Mouse (Mus musculus): Measurements from ENCODE around the gene Tmbim6. TPM values are rescaled to one million over a fixed set of nuclear protein-coding genes. Genes with fewer than 3 reads are reported as not detected.
"Not testable (repeated sequence)": the region's sequence is repeated elsewhere in the genome, so short reads cannot be mapped to it uniquely, and the experiment has no call there.

Tmbim6 gene
- polyA plus RNA-seq, 1 experiment from 2014 or later: 239 TPM

DNA sequence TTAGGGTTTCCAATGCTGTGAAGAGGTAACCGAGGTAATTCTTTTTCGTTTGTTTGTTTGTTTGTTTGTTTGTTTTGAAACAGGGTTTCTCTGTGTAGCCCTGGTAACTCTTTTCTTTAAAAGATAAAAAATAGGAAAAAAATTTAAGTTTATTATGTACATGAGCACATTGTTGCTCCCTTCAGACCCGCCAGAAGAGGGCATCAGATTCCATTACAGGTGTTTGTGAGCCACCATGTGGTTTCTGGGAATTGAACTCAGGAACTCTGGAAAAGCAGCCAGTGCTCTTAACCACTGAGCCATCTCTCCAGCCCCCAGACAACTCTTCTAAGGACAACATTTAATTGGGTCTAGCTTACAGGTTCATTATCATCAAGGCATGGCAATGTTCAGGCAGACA, 6.6 kb upstream of the Tmbim6 start:
- ATAC-seq (ENCODE audit: insufficient number of reproducible peaks, insufficient read depth, low FRiP score, low read depth); H3K27ac ChIP-seq (replicated peaks in 1 of 2; ENCODE audit: control insufficient read depth in 1 of 2, insufficient read depth in 1 of 2, low read depth in 2 of 2, low read length in 2 of 2); H3K9me3 ChIP-seq (ENCODE audit: control insufficient read depth, low read length); H3K27me3 ChIP-seq (ENCODE audit: control insufficient read depth, insufficient read depth, low read length); H3K36me3 ChIP-seq (ENCODE audit: control insufficient read depth, insufficient read depth, low read length); H3K9ac ChIP-seq (ENCODE audit: low read length); H3K4me3 ChIP-seq (ENCODE audit: control insufficient read depth in 1 of 2, insufficient read depth in 1 of 2, low read depth in 1 of 2, low read length in 2 of 2); H3K4me2 ChIP-seq (ENCODE audit: low read length); H3K4me1 ChIP-seq (ENCODE audit: control insufficient read depth in 2 of 2, insufficient read depth in 2 of 2, low read length in 2 of 2): not testable (repeated sequence)
- 68% methylated on average over 3 of the region's 3 CpGs for WGBS

- Histone ChIP-seq H3K9me3 (ENCODE audit: control insufficient read depth, low read length) (no peaks in the 10 kb centered on the region), H3K4me3 (ENCODE audit: control insufficient read depth in 1 of 2, insufficient read depth in 1 of 2, low read depth in 1 of 2, low read length in 2 of 2) (no peak overlapping the region), H3K4me2 (ENCODE audit: low read length) (no peak overlapping the region), H3K36me3 (ENCODE audit: control insufficient read depth, insufficient read depth, low read length) (no peaks in the 10 kb centered on the region), H3K4me1 (ENCODE audit: control insufficient read depth in 2 of 2, insufficient read depth in 2 of 2, low read length in 2 of 2) (peaks cover 2 to 5% of the 10 kb centered on the region in 2 experiments; a peak in 2 of 4 replicates), H3K27ac (replicated peaks in 1 of 2; ENCODE audit: control insufficient read depth in 1 of 2, insufficient read depth in 1 of 2, low read depth in 2 of 2, low read length in 2 of 2) (no peak overlapping the region), H3K9ac (ENCODE audit: low read length) (no peak overlapping the region), H3K27me3 (ENCODE audit: control insufficient read depth, insufficient read depth, low read length) (no peaks in the 10 kb centered on the region)
- 72% methylated on average over 3 of the region's 3 CpGs for whole genome bisulfite sequencing
- ATAC-seq (ENCODE audit: insufficient number of reproducible peaks, insufficient read depth, low FRiP score, low read depth): no peak
These were observed 5.9 kb upstream of the Tmbim6 start for GRCm38 (mm10) chr15:99386796-99387195.

- WGBS: 69% methylated on average over 4 of the region's 4 CpGs
- H3K4me3 ChIP-seq (ENCODE audit: control insufficient read depth in 1 of 2, insufficient read depth in 1 of 2, low read depth in 1 of 2, low read length in 2 of 2): no peak overlapping the region
- H3K36me3 ChIP-seq (ENCODE audit: control insufficient read depth, insufficient read depth, low read length): no peaks in the 10 kb centered on the region
- no peaks in the 10 kb centered on the region for H3K27me3 ChIP-seq (ENCODE audit: control insufficient read depth, insufficient read depth, low read length)
- H3K27ac ChIP-seq (replicated peaks in 1 of 2; ENCODE audit: control insufficient read depth in 1 of 2, insufficient read depth in 1 of 2, low read depth in 2 of 2, low read length in 2 of 2): no peak overlapping the region
- H3K9ac ChIP-seq (ENCODE audit: low read length): no peak overlapping the region
- no peak overlapping the region for H3K4me2 ChIP-seq (ENCODE audit: low read length)
- peaks cover 5 to 10% of the 10 kb centered on the region in 2 experiments; a peak in 3 of 4 replicates for H3K4me1 ChIP-seq (ENCODE audit: control insufficient read depth in 2 of 2, insufficient read depth in 2 of 2, low read length in 2 of 2)
- H3K9me3 ChIP-seq (ENCODE audit: control insufficient read depth, low read length): no peaks in the 10 kb centered on the region
- no peak for ATAC-seq (ENCODE audit: insufficient number of reproducible peaks, insufficient read depth, low FRiP score, low read depth)
These were observed 4.7 kb upstream of the Tmbim6 start for GRCm38 (mm10) chr15:99387976-99388375.

GRCm38 (mm10) chr15:99390472-99391401, 1.9 kb upstream of the Tmbim6 start:
- Histone ChIP-seq H3K27me3 (ENCODE audit: control insufficient read depth, insufficient read depth, low read length) (no peaks in the 10 kb centered on the region), H3K4me2 (ENCODE audit: low read length) (no peak overlapping the region), H3K4me3 (ENCODE audit: control insufficient read depth in 1 of 2, insufficient read depth in 1 of 2, low read depth in 1 of 2, low read length in 2 of 2) (no peak overlapping the region), H3K4me1 (ENCODE audit: control insufficient read depth in 2 of 2, insufficient read depth in 2 of 2, low read length in 2 of 2) (peaks cover 7 to 29% of the 10 kb centered on the region in 2 experiments), H3K36me3 (ENCODE audit: control insufficient read depth, insufficient read depth, low read length) (no peaks in the 10 kb centered on the region), H3K9ac (ENCODE audit: low read length) (no peak overlapping the region), H3K27ac (replicated peaks in 1 of 2; ENCODE audit: control insufficient read depth in 1 of 2, insufficient read depth in 1 of 2, low read depth in 2 of 2, low read length in 2 of 2) (0 out of 4 replicates have a peak overlapping the region, but pooled peaks of 1 of the 2 experiments have one; percentile 28), H3K9me3 (ENCODE audit: control insufficient read depth, low read length) (no peaks in the 10 kb centered on the region)
- WGBS: 42% methylated on average over 7 of the region's 7 CpGs
- no peak for ATAC-seq (ENCODE audit: insufficient number of reproducible peaks, insufficient read depth, low FRiP score, low read depth)

- Histone ChIP-seq H3K9me3 (ENCODE audit: control insufficient read depth, low read length) (no peaks in the 10 kb centered on the region), H3K4me1 (ENCODE audit: control insufficient read depth in 2 of 2, insufficient read depth in 2 of 2, low read length in 2 of 2) (peaks cover 11 to 42% of the 10 kb centered on the region in 2 experiments), H3K9ac (ENCODE audit: low read length) (peak overlapping the region; percentile 56), H3K36me3 (ENCODE audit: control insufficient read depth, insufficient read depth, low read length) (no peaks in the 10 kb centered on the region), H3K27me3 (ENCODE audit: control insufficient read depth, insufficient read depth, low read length) (no peaks in the 10 kb centered on the region), H3K4me3 (ENCODE audit: control insufficient read depth in 1 of 2, insufficient read depth in 1 of 2, low read depth in 1 of 2, low read length in 2 of 2) (peak overlapping the region in 1 of 2 experiments; percentile 96; a peak in 2 of 4 replicates), H3K27ac (replicated peaks in 1 of 2; ENCODE audit: control insufficient read depth in 1 of 2, insufficient read depth in 1 of 2, low read depth in 2 of 2, low read length in 2 of 2) (peak overlapping the region; percentile 21 to 57; a peak in 3 of 4 replicates), H3K4me2 (ENCODE audit: low read length) (peak overlapping the region; percentile 66)
- 79% methylated on average over 6 of the region's 6 CpGs for WGBS
- ATAC-seq (ENCODE audit: insufficient number of reproducible peaks, insufficient read depth, low FRiP score, low read depth): no peak
These were observed 707 bp upstream of the Tmbim6 start for GRCm38 (mm10) chr15:99391975-99392374.

DNA sequence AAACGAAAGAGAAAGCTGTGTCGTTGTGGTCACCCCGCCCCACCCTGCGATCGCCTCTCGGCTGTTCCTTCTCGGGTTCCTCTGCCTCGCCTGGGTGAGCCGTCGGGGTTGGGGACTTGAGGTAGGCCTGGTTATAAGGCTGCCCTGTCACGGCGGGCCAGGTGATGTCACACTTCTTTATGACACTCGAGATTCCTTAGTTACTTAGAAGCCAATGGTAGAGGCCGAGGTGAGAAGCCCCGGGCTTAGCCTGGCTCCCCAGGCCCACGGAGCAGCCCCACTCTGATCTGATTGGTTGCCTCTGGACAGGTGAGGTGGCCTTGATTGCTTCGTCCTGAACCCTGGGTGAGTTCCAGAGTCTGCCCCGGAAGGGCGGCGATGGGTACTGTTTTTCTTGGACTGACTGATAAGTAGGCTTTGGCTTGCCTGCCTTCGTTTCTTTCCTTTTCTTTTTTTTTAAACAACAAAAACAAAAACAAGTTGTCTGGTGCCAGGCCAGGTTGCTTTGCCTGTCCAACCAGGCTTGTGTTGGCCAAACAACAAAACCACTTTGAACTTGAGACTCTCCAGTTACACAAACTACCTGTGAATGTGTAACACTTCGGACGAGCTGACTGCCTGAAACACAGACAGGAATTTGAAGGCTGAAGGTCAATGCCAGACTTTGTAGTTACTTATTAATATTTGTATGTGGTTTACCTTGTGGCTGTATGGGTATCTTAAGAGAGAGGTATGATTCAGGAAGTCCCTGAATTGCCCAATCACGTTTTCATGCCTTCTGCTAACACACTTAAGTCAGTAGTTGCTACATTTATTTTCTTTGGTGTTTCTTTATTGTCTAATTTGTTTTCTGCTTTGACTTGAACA, 937 bp downstream of the Tmbim6 start:
- no peaks in the 10 kb centered on the region for H3K9me3 ChIP-seq (ENCODE audit: control insufficient read depth, low read length)
- H3K27ac ChIP-seq (replicated peaks in 1 of 2; ENCODE audit: control insufficient read depth in 1 of 2, insufficient read depth in 1 of 2, low read depth in 2 of 2, low read length in 2 of 2): peak overlapping the region; percentile 92 to 93
- no peaks in the 10 kb centered on the region for H3K27me3 ChIP-seq (ENCODE audit: control insufficient read depth, insufficient read depth, low read length)
- peak; percentile 14 for ATAC-seq (ENCODE audit: insufficient number of reproducible peaks, insufficient read depth, low FRiP score, low read depth)
- peak overlapping the region; percentile 93 for H3K9ac ChIP-seq (ENCODE audit: low read length)
- H3K4me3 ChIP-seq (ENCODE audit: control insufficient read depth in 1 of 2, insufficient read depth in 1 of 2, low read depth in 1 of 2, low read length in 2 of 2): peak overlapping the region; percentile 87 to 96
- H3K36me3 ChIP-seq (ENCODE audit: control insufficient read depth, insufficient read depth, low read length): no peaks in the 10 kb centered on the region
- peak overlapping the region; percentile 98 for H3K4me2 ChIP-seq (ENCODE audit: low read length)
- WGBS: 3% methylated on average over 24 of the region's 24 CpGs
- peaks cover 14 to 53% of the 10 kb centered on the region in 2 experiments for H3K4me1 ChIP-seq (ENCODE audit: control insufficient read depth in 2 of 2, insufficient read depth in 2 of 2, low read length in 2 of 2)

GRCm38 (mm10) chr15:99396462-99396861, 3.8 kb downstream of the Tmbim6 start:
- H3K4me1 ChIP-seq (ENCODE audit: control insufficient read depth in 2 of 2, insufficient read depth in 2 of 2, low read length in 2 of 2): peaks cover 23 to 68% of the 10 kb centered on the region in 2 experiments
- 13% methylated on average over 1 of the region's 1 CpGs for WGBS
- ATAC-seq (ENCODE audit: insufficient number of reproducible peaks, insufficient read depth, low FRiP score, low read depth): no peak

More at GRCm38 (mm10) chr15:99396462-99396861, 3.8 kb downstream of the Tmbim6 start:
- Histone ChIP-seq H3K4me3 (ENCODE audit: control insufficient read depth in 1 of 2, insufficient read depth in 1 of 2, low read depth in 1 of 2, low read length in 2 of 2) (no peak overlapping the region), H3K36me3 (ENCODE audit: control insufficient read depth, insufficient read depth, low read length) (0 out of 2 replicates have a peak, but pooled peaks cover under 1% of the 10 kb centered on the region), H3K27me3 (ENCODE audit: control insufficient read depth, insufficient read depth, low read length) (no peaks in the 10 kb centered on the region), H3K27ac (replicated peaks in 1 of 2; ENCODE audit: control insufficient read depth in 1 of 2, insufficient read depth in 1 of 2, low read depth in 2 of 2, low read length in 2 of 2) (0 out of 4 replicates have a peak overlapping the region, but pooled peaks have one; percentile 9 to 17), H3K9ac (ENCODE audit: low read length) (no peak overlapping the region), H3K4me2 (ENCODE audit: low read length) (peak overlapping the region; percentile 52; the same call in 1 of the 2 replicates), H3K9me3 (ENCODE audit: control insufficient read depth, low read length) (no peaks in the 10 kb centered on the region)

Data from heart, embryonic 14.5 days (tissue).